ENCODE assay signal across 8 mouse cellular contexts in genomic region chr8:83662421-83662826, GRCm38 (mm10). TPM values are rescaled to one million over a fixed set of nuclear protein-coding genes. Genes with fewer than 3 reads are reported as not detected.
DNase-seq lines count a peak whose midpoint lies in the region; ATAC-seq and TF ChIP-seq lines count a peak whose summit lies in the region.

No protein-coding gene starts in this region.

- ATAC-seq in embryonic facial prominence, embryonic 12.5 days (ENCODE audit: insufficient number of reproducible peaks, insufficient read depth, low FRiP score, low TSS enrichment): no peak
- ATAC-seq in limb, embryonic 13.5 days (ENCODE audit: low FRiP score, low read depth): peak; percentile 35
- ATAC-seq in midbrain, embryonic 16.5 days: peak; percentile 18

- no peak; the same call in none of the 2 replicates for TF ChIP-seq CTCF in heart, adult 2 months (IDR thresholded peaks at IDR 0.05)

- no peaks in the 10 kb centered on the region for H3K9me3 ChIP-seq in embryonic facial prominence, embryonic 12.5 days
- no peaks in the 10 kb centered on the region for H3K9me3 ChIP-seq in limb, embryonic 13.5 days
- H3K9me3 ChIP-seq in midbrain, embryonic 16.5 days (replicated peaks; ENCODE audit: control insufficient read depth, low read length, poor library complexity, severe bottlenecking): no peaks in the 10 kb centered on the region

- H3K4me1 ChIP-seq in embryonic facial prominence, embryonic 12.5 days: peaks cover 62% of the 10 kb centered on the region
- H3K4me1 ChIP-seq in heart, adult 2 months (ENCODE audit: control insufficient read depth, insufficient read depth, low read length): peaks cover 14% of the 10 kb centered on the region
- H3K4me1 ChIP-seq in limb, embryonic 13.5 days: peaks cover 63% of the 10 kb centered on the region
- peaks cover 14% of the 10 kb centered on the region for H3K4me1 ChIP-seq in midbrain, embryonic 16.5 days (ENCODE audit: control insufficient read depth, insufficient read depth, low read length)

- H3K27me3 ChIP-seq in embryonic facial prominence, embryonic 12.5 days: peaks cover 5% of the 10 kb centered on the region
- no peaks in the 10 kb centered on the region for H3K27me3 ChIP-seq in heart, adult 2 months (ENCODE audit: control insufficient read depth, insufficient read depth, low read length)
- H3K27me3 ChIP-seq in limb, embryonic 13.5 days: no peaks in the 10 kb centered on the region; the same call in 1 of the 2 replicates
- H3K27me3 ChIP-seq in midbrain, embryonic 16.5 days (ENCODE audit: control insufficient read depth, insufficient read depth, low read depth, low read length): no peaks in the 10 kb centered on the region

- 0 out of 2 replicates have a peak, but pooled peaks have one; percentile 14 for TF ChIP-seq POLR2A in heart, adult 2 months (IDR thresholded peaks at IDR 0.05; ENCODE audit: insufficient read depth, low read depth, low read length)

- intact Hi-C loops in heart, adult 2 months (cut with DNase I): loop anchor here (1.0 to 5.0 kb wide), 4 partner anchors 35 to 259 kb away; partner anchors contain the start of gene Pkn1

- H3K4me2 ChIP-seq in embryonic facial prominence, embryonic 12.5 days (replicated peaks): no peak overlapping the region
- peak overlapping the region; percentile 30; the same call in 1 of the 2 replicates for H3K4me2 ChIP-seq in limb, embryonic 13.5 days (replicated peaks)
- no peak overlapping the region for H3K4me2 ChIP-seq in midbrain, embryonic 16.5 days (ENCODE audit: low read length)

- H3K27ac ChIP-seq in embryonic facial prominence, embryonic 12.5 days: peak overlapping the region; percentile 61
- peak overlapping the region; percentile 57 for H3K27ac ChIP-seq in heart, adult 2 months
- H3K27ac ChIP-seq in limb, embryonic 13.5 days: peak overlapping the region; percentile 58; the same call in 1 of the 2 replicates
- no peak overlapping the region; the same call in 1 of the 2 replicates for H3K27ac ChIP-seq in midbrain, embryonic 16.5 days (ENCODE audit: low read length)

- peak; percentile 77; the same call in 1 of the 2 replicates for TF ChIP-seq EP300 in heart, adult 2 months (IDR thresholded peaks at IDR 0.05; ENCODE audit: insufficient read depth, low read depth, low read length)

- H3K4me3 ChIP-seq in embryonic facial prominence, embryonic 12.5 days: no peak overlapping the region
- H3K4me3 ChIP-seq in heart, adult 2 months: no peak overlapping the region
- H3K4me3 ChIP-seq in limb, embryonic 13.5 days: no peak overlapping the region
- H3K4me3 ChIP-seq in midbrain, embryonic 16.5 days (ENCODE audit: low read depth, low read length): no peak overlapping the region

- WGBS in embryonic facial prominence, embryonic 12.5 days: 3% methylated on average over 4 of the region's 4 CpGs
- 7% methylated on average over 4 of the region's 4 CpGs for WGBS in heart, adult 2 months
- 8% methylated on average over 4 of the region's 4 CpGs for WGBS in limb, embryonic 13.5 days
- WGBS in midbrain, embryonic 16.5 days: 7% methylated on average over 4 of the region's 4 CpGs

- DNase-seq in 3134 (ENCODE audit: extremely low read depth, insufficient read length, low spot score): peak; percentile 73
- peak; percentile 87 for DNase-seq in adrenal gland, postnatal 25 days
- DNase-seq in heart, adult 2 months: peak; percentile 88 to 94
- peak; percentile 91 to 95 for DNase-seq in kidney, adult 8-10 months
- DNase-seq in spleen, postnatal 14 days (ENCODE audit: low spot score in 2 of 2): peak; percentile 84 to 92

- H3K79me2 ChIP-seq in heart, adult 2 months (replicated peaks; ENCODE audit: control insufficient read depth, insufficient read depth, low read length): no peaks in the 10 kb centered on the region

- peaks cover 17% of the 10 kb centered on the region for H3K36me3 ChIP-seq in embryonic facial prominence, embryonic 12.5 days
- no peaks in the 10 kb centered on the region for H3K36me3 ChIP-seq in heart, adult 2 months (ENCODE audit: control insufficient read depth, insufficient read depth, low read length)
- H3K36me3 ChIP-seq in limb, embryonic 13.5 days: peaks cover 24% of the 10 kb centered on the region
- no peaks in the 10 kb centered on the region; the same call in 1 of the 2 replicates for H3K36me3 ChIP-seq in midbrain, embryonic 16.5 days (ENCODE audit: control insufficient read depth, insufficient read depth, low read length)

- no peak overlapping the region for H3K9ac ChIP-seq in embryonic facial prominence, embryonic 12.5 days
- 0 out of 2 replicates have a peak overlapping the region, but pooled peaks have one; percentile 14 for H3K9ac ChIP-seq in heart, adult 2 months (ENCODE audit: low read depth, low read length)
- H3K9ac ChIP-seq in limb, embryonic 13.5 days: no peak overlapping the region
- no peak overlapping the region for H3K9ac ChIP-seq in midbrain, embryonic 16.5 days (ENCODE audit: low read depth, low read length)

RNA-seq across cellular contexts. Expression of gene Ptger1, which starts 4.1 kb away (rescaled TPM):
- 0.86 and 2.5 TPM in 2 replicates for total RNA-seq in adrenal gland, postnatal 25 days (2021)
- 0.87 and 1.1 TPM in 2 replicates for polyA plus RNA-seq in embryonic facial prominence, embryonic 12.5 days (2016; fragmentation: Nextera tagmentation; extraction: Ambion mirVana)
- total RNA-seq in heart, adult 2 months (2021): under 1 TPM; 0.37 to 0.39 TPM
- 0.41 and 0.79 TPM in 2 replicates for polyA plus RNA-seq in heart, adult 2 months (2012; rRNA removed)
- 0.89 and 1.2 TPM in 2 replicates for polyA plus RNA-seq in limb, embryonic 13.5 days (2015; fragmentation: Nextera tagmentation; extraction: Ambion mirVana)
- 0.97 and 1.1 TPM in 2 replicates for polyA plus RNA-seq in midbrain, embryonic 16.5 days (2015; fragmentation: Nextera tagmentation; extraction: Ambion mirVana)

RNA-seq across cellular contexts. Expression of gene Gipc1, which starts 9.9 kb away (rescaled TPM):
- 42.3 and 48.8 TPM in 2 replicates for total RNA-seq in adrenal gland, postnatal 25 days (2021)
- 207 and 212 TPM in 2 replicates for polyA plus RNA-seq in embryonic facial prominence, embryonic 12.5 days (2016; fragmentation: Nextera tagmentation; extraction: Ambion mirVana)
- total RNA-seq in heart, adult 2 months (2021): 10 to 100 TPM; 23.8 to 25.6 TPM
- 22.3 and 27.7 TPM in 2 replicates for polyA plus RNA-seq in heart, adult 2 months (2012; rRNA removed)
- polyA plus RNA-seq in limb, embryonic 13.5 days (2015; fragmentation: Nextera tagmentation; extraction: Ambion mirVana): 163 and 167 TPM in 2 replicates
- polyA plus RNA-seq in midbrain, embryonic 16.5 days (2015; fragmentation: Nextera tagmentation; extraction: Ambion mirVana): 126 and 132 TPM in 2 replicates

RNA-seq across cellular contexts. Expression of gene Pkn1, which starts 36.6 kb away (rescaled TPM):
- 120 and 146 TPM in 2 replicates for total RNA-seq in adrenal gland, postnatal 25 days (2021)
- 35.1 and 36.1 TPM in 2 replicates for polyA plus RNA-seq in embryonic facial prominence, embryonic 12.5 days (2016; fragmentation: Nextera tagmentation; extraction: Ambion mirVana)
- total RNA-seq in heart, adult 2 months (2021): 10 to 100 TPM; 51.1 to 55.6 TPM
- polyA plus RNA-seq in heart, adult 2 months (2012; rRNA removed): 53.7 and 59.5 TPM in 2 replicates
- 28.7 and 29.8 TPM in 2 replicates for polyA plus RNA-seq in limb, embryonic 13.5 days (2015; fragmentation: Nextera tagmentation; extraction: Ambion mirVana)
- 27.4 and 28.7 TPM in 2 replicates for polyA plus RNA-seq in midbrain, embryonic 16.5 days (2015; fragmentation: Nextera tagmentation; extraction: Ambion mirVana)

RNA-seq across cellular contexts. Expression of gene Ddx39, which starts 52.6 kb away (rescaled TPM):
- total RNA-seq in adrenal gland, postnatal 25 days (2021): 25.7 and 29.5 TPM in 2 replicates
- 147 and 152 TPM in 2 replicates for polyA plus RNA-seq in embryonic facial prominence, embryonic 12.5 days (2016; fragmentation: Nextera tagmentation; extraction: Ambion mirVana)
- 10 to 100 TPM; 15.7 to 17.7 TPM for total RNA-seq in heart, adult 2 months (2021)
- 18.0 and 27.3 TPM in 2 replicates for polyA plus RNA-seq in heart, adult 2 months (2012; rRNA removed)
- polyA plus RNA-seq in limb, embryonic 13.5 days (2015; fragmentation: Nextera tagmentation; extraction: Ambion mirVana): 138 and 143 TPM in 2 replicates
- polyA plus RNA-seq in midbrain, embryonic 16.5 days (2015; fragmentation: Nextera tagmentation; extraction: Ambion mirVana): 92.4 and 105 TPM in 2 replicates

RNA-seq across cellular contexts. Expression of gene Dnajb1, which starts 54.4 kb away (rescaled TPM):
- 27.7 and 28.0 TPM in 2 replicates for total RNA-seq in adrenal gland, postnatal 25 days (2021)
- 69.0 and 75.4 TPM in 2 replicates for polyA plus RNA-seq in embryonic facial prominence, embryonic 12.5 days (2016; fragmentation: Nextera tagmentation; extraction: Ambion mirVana)
- total RNA-seq in heart, adult 2 months (2021): 10 to 100 TPM; 11.3 to 16.8 TPM
- polyA plus RNA-seq in heart, adult 2 months (2012; rRNA removed): 13.4 and 17.4 TPM in 2 replicates
- polyA plus RNA-seq in limb, embryonic 13.5 days (2015; fragmentation: Nextera tagmentation; extraction: Ambion mirVana): 67.0 and 72.5 TPM in 2 replicates
- polyA plus RNA-seq in midbrain, embryonic 16.5 days (2015; fragmentation: Nextera tagmentation; extraction: Ambion mirVana): 60.2 and 60.8 TPM in 2 replicates
